In genomic region chr5:52249804-52250203, GRCm38 (mm10) we compare ENCODE assay signal across 11 mouse cellular contexts.
"Had no signal": no experiment of that assay in that cellular context is flagged by ENCODE, and none has a peak within 500 bp of the region (broad histone marks: within the 10 kb centered on the region; RNA-seq: fewer than 3 reads in every experiment).

No protein-coding gene starts in this region.

- DNase-seq: kidney, adult 2 months; kidney, postnatal 25 days; lung, postnatal 14 days; right cerebral cortex, postnatal 25 days; thymus, postnatal 14 days had no signal

- H3K36me3 ChIP-seq: kidney, embryonic 15.5 days; limb, embryonic 10.5 days; liver, embryonic 12.5 days; midbrain, embryonic 12.5 days had no signal

- H3K27ac ChIP-seq: kidney, embryonic 15.5 days; left cerebral cortex, adult 2 months; limb, embryonic 10.5 days; liver, embryonic 12.5 days; midbrain, embryonic 12.5 days had no signal

- H3K9me3 ChIP-seq: kidney, embryonic 15.5 days; limb, embryonic 10.5 days; liver, embryonic 12.5 days; midbrain, embryonic 12.5 days had no signal

- H3K27me3 ChIP-seq: kidney, embryonic 15.5 days; liver, embryonic 12.5 days; midbrain, embryonic 12.5 days had no signal

- H3K9ac ChIP-seq: kidney, embryonic 15.5 days; liver, embryonic 12.5 days; midbrain, embryonic 12.5 days had no signal

- ATAC-seq: liver, embryonic 12.5 days; midbrain, embryonic 16.5 days had no signal

- H3K4me1 ChIP-seq: liver, embryonic 12.5 days; midbrain, embryonic 12.5 days had no signal

- H3K4me3 ChIP-seq: kidney, embryonic 15.5 days; left cerebral cortex, adult 2 months; limb, embryonic 10.5 days; liver, embryonic 12.5 days; midbrain, embryonic 12.5 days had no signal

- H3K4me2 ChIP-seq: kidney, embryonic 15.5 days; liver, embryonic 12.5 days; midbrain, embryonic 12.5 days had no signal
